Mouse (Mus musculus) ES-E14 (cell line): ENCODE measurements around the gene Slc1a1. TPM values are rescaled to one million over a fixed set of nuclear protein-coding genes. Genes with fewer than 3 reads are reported as not detected.

Source experiments
- DNase-seq: peaks from one replicate; pipeline ENCODE4 v3.0.0-alpha.2; 2013; ENCODE audit warnings: low read depth, low spot score
- H3K27ac ChIP-seq: 2 replicates; pipeline ENCODE4 v1.5.1; 2012; ENCODE audit warnings: low read depth, mild to moderate bottlenecking, low read length, moderate library complexity, mixed read lengths; ENCODE audit not compliant: poor library complexity, insufficient read depth, severe bottlenecking
- H3K36me3 ChIP-seq: 2 replicates; pipeline ENCODE4 v1.6.1; 2012; ENCODE audit warnings: mild to moderate bottlenecking, low read length, moderate library complexity, mixed read lengths; ENCODE audit not compliant: control insufficient read depth, poor library complexity, insufficient read depth, severe bottlenecking
- H3K4me1 ChIP-seq, 2 experiments: fragments of 150-350 bp in 1 of 2; sonication (generic) in 1 of 2; 2 replicates each; pipeline ENCODE4 v1.6.1; 2012; ENCODE audit warnings: low read length in 2 of 2, mild to moderate bottlenecking in 1 of 2, mixed read lengths in 1 of 2; ENCODE audit not compliant: control insufficient read depth in 2 of 2, insufficient read depth in 2 of 2, poor library complexity in 1 of 2
- H3K4me3 ChIP-seq, 2 experiments: fragments of 150-350 bp in 1 of 2; sonication (generic) in 1 of 2; 2 replicates each; pipeline ENCODE4 v1.5.1; 2012; ENCODE audit warnings: low read length in 2 of 2, low read depth in 1 of 2, mild to moderate bottlenecking in 1 of 2, mixed read lengths in 1 of 2; ENCODE audit not compliant: insufficient read depth in 1 of 2, poor library complexity in 1 of 2, severe bottlenecking in 1 of 2
- H3K9ac ChIP-seq: 2 replicates; pipeline ENCODE4 v1.6.1; 2012; ENCODE audit warnings: low read depth, mild to moderate bottlenecking, low read length, mixed read lengths; ENCODE audit not compliant: poor library complexity, insufficient read depth, severe bottlenecking
- H3K9me3 ChIP-seq: fragments of 150-350 bp; sonication (generic); 2 replicates; pipeline ENCODE4 v1.6.1; 2012; ENCODE audit warnings: low read depth, mild to moderate bottlenecking, low read length; ENCODE audit not compliant: control insufficient read depth, insufficient read depth
- CHD2 ChIP-seq: IDR thresholded peaks from 2 replicates; pipeline ENCODE4 v1.6.1; 2014; ENCODE audit warnings: mild to moderate bottlenecking, low read depth, low read length, inconsistent platforms
- HCFC1 ChIP-seq: IDR thresholded peaks from 2 replicates; pipeline ENCODE4 v1.6.1; 2012; ENCODE audit warnings: low read length, inconsistent platforms, borderline replicate concordance; ENCODE audit not compliant: insufficient read depth
- MAFK ChIP-seq: IDR thresholded peaks from 2 replicates; pipeline ENCODE4 v1.6.1; 2014; ENCODE audit warnings: mild to moderate bottlenecking, low read depth, low read length, inconsistent platforms; ENCODE audit not compliant: insufficient read depth
- ZC3H11A ChIP-seq: IDR thresholded peaks from 2 replicates; pipeline ENCODE4 v1.6.1; 2012; ENCODE audit warnings: low read depth, mild to moderate bottlenecking, inconsistent platforms, low read length, borderline replicate concordance
- ZNF384 ChIP-seq: IDR thresholded peaks from 2 replicates; pipeline ENCODE4 v1.6.1; 2012; ENCODE audit warnings: low read depth, low read length, inconsistent platforms
- in situ Hi-C, 2 experiments: fragments of 600-800 bp; cut with MboI; formaldehyde crosslinking; loops; one replicate each; pipeline ENCODE4 v1.15.1; 2025; ENCODE audit warnings: low sequenced_read_pairs in 2 of 2, inconsistent platforms in 1 of 2; ENCODE audit not compliant: unreplicated experiment in 2 of 2
- total RNA-seq: library from RNA; depleted of rRNA; stranded (reverse); fragments of 300-350 nt; gene quantifications from 2 replicates; pipeline ENCODE4 v1.2.3, GENCODE M21; 2012

Slc1a1 gene
- total RNA-seq, 1 experiment = 5.0 TPM

GRCm38 (mm10) chr19:28796966-28797365 is 37.9 kb upstream of the Slc1a1 start:
- Histone ChIP-seq H3K9ac (no peak overlapping the region), H3K36me3 (no peaks in the 10 kb centered on the region), H3K4me1 (peaks cover 0 to 2% of the 10 kb centered on the region in 2 experiments; a peak in 1 of 4 replicates), H3K9me3 (no peaks in the 10 kb centered on the region), H3K4me3 (no peak overlapping the region), H3K27ac (no peak overlapping the region)
- DNase-seq = no peak
- TF ChIP-seq ZNF384 = no peak
- no peak for TF ChIP-seq HCFC1
- TF ChIP-seq MAFK = no peak
- no peak for TF ChIP-seq CHD2
- TF ChIP-seq ZC3H11A = no peak
- in situ Hi-C loops = loop anchor here in 1 of 2 experiments (25.0 kb wide), 1 partner anchor 265 kb away; no protein-coding TSS in a partner anchor

GRCm38 (mm10) chr19:28797611-28798010 is 37.2 kb upstream of the Slc1a1 start:
- no peaks in the 10 kb centered on the region for H3K36me3 ChIP-seq
- no peak for TF ChIP-seq CHD2
- TF ChIP-seq ZC3H11A = no peak
- TF ChIP-seq MAFK = no peak
- no peak for TF ChIP-seq ZNF384
- TF ChIP-seq HCFC1 = no peak
- no peak overlapping the region for H3K4me3 ChIP-seq
- H3K4me1 ChIP-seq = peaks cover 0 to 2% of the 10 kb centered on the region in 2 experiments; a peak in 1 of 4 replicates
- in situ Hi-C loops = loop anchor here in 1 of 2 experiments (25.0 kb wide), 1 partner anchor 265 kb away; no protein-coding TSS in a partner anchor
- no peak overlapping the region for H3K9ac ChIP-seq
- H3K27ac ChIP-seq = no peak overlapping the region
- H3K9me3 ChIP-seq = no peaks in the 10 kb centered on the region
- DNase-seq = no peak

DNA sequence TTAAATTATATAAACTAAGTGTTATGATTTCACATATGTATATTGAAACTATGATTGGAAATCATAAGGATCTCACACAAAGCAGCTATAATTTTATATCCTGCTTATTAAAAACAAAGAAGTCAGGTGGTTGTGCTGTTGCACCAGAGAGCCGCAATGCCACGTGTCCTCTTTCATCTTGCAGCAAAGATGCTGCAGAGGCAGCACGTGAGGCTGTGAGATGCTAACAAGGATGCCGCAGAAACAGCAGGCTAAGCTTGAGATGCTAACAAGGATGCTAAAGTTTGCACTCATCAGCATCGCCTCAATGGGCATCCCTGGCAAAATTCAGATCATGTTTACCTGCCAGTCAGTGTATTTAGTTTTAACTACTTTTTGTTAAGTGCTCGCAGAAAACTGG is 34.4 kb upstream of the Slc1a1 start:
- in situ Hi-C loops = no loop called here
- Histone ChIP-seq H3K9ac (no peak overlapping the region), H3K27ac (no peak overlapping the region), H3K4me3 (no peak overlapping the region), H3K4me1 (peaks cover 0 to 2% of the 10 kb centered on the region in 2 experiments; a peak in 1 of 4 replicates), H3K9me3 (no peaks in the 10 kb centered on the region), H3K36me3 (no peaks in the 10 kb centered on the region)
- TF ChIP-seq MAFK (no peak), CHD2 (no peak), HCFC1 (no peak)
- no peak for DNase-seq

DNA sequence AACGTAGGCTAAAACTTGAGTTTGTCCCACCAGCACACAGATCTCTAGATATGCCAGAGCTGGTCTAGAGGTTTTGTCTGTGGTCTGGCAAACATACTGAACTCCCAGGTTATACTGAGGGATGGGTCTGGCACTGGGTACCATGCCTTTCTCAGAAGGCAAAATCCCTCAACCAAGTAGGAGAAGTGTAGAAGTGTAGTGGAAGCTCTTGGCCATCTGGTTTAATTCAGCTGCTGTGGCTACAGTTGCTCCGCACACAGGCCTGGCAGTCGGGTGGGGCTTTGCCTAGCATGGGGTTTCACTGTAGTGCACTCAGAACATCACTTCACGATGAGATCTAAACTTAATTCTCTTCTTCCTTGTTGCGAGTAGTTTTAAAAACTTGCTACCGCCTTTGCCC is 28.6 kb upstream of the Slc1a1 start:
- no peak for DNase-seq
- H3K4me1 ChIP-seq = peaks cover 0 to 6% of the 10 kb centered on the region in 2 experiments; a peak in 1 of 4 replicates
- H3K9ac ChIP-seq = peak overlapping the region; percentile 75
- no peak for TF ChIP-seq MAFK
- H3K36me3 ChIP-seq = no peaks in the 10 kb centered on the region
- H3K9me3 ChIP-seq = no peaks in the 10 kb centered on the region
- no peak overlapping the region for H3K27ac ChIP-seq
- peak overlapping the region; percentile 37 to 64; a peak in 3 of 4 replicates for H3K4me3 ChIP-seq
- in situ Hi-C loops = no loop called here

DNA sequence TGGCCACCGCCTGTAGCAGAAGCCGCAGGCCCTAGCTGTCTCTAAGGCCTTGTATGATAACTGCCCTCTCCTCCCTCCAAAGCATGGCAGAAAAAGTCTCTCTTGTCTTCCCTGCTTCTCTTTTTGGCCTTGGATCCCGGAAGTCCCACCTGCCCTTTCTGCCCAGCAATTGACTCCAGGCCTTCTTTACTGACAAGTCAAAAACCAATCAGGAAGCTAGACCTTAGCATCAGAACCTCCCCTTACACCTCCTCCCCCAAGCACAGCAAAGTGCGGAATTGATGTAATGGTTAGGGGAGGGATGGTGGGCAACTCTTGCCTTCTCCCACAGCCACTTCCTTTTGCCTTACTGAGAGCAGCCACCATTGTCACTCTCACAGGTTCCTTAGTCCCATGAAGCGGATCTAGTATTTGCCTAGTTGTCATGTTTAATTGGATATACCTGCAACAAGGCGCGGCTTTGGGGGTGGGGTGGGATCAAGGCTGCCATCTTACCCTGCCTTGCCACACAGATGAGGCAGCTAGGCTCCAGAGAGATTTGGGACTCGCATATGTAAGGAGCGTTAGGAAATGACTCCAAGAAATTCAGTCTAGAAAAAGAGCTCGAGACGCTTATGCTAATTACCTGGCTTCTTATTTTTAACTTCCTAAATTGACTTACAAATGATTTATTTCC is 27.9 kb upstream of the Slc1a1 start:
- no peaks in the 10 kb centered on the region for H3K36me3 ChIP-seq
- peaks cover 0 to 6% of the 10 kb centered on the region in 2 experiments; a peak in 1 of 4 replicates for H3K4me1 ChIP-seq
- no peaks in the 10 kb centered on the region for H3K9me3 ChIP-seq
- peak; percentile 47 for DNase-seq
- TF ChIP-seq ZC3H11A = no peak
- no peak for TF ChIP-seq HCFC1
- no peak for TF ChIP-seq MAFK
- TF ChIP-seq CHD2 = no peak
- no peak for TF ChIP-seq ZNF384
- H3K27ac ChIP-seq = no peak overlapping the region
- H3K4me3 ChIP-seq = peak overlapping the region; percentile 37 to 64; a peak in 3 of 4 replicates
- H3K9ac ChIP-seq = peak overlapping the region; percentile 75
- in situ Hi-C loops = no loop called here
